Mouse (Mus musculus) right cerebral cortex, postnatal 4 days (tissue): ENCODE results near the gene Kazald1.

Source experiments
- DNase-seq: peaks from one replicate; pipeline ENCODE4 v3.0.0-alpha.2; 2022

Kazald1 gene

DNA sequence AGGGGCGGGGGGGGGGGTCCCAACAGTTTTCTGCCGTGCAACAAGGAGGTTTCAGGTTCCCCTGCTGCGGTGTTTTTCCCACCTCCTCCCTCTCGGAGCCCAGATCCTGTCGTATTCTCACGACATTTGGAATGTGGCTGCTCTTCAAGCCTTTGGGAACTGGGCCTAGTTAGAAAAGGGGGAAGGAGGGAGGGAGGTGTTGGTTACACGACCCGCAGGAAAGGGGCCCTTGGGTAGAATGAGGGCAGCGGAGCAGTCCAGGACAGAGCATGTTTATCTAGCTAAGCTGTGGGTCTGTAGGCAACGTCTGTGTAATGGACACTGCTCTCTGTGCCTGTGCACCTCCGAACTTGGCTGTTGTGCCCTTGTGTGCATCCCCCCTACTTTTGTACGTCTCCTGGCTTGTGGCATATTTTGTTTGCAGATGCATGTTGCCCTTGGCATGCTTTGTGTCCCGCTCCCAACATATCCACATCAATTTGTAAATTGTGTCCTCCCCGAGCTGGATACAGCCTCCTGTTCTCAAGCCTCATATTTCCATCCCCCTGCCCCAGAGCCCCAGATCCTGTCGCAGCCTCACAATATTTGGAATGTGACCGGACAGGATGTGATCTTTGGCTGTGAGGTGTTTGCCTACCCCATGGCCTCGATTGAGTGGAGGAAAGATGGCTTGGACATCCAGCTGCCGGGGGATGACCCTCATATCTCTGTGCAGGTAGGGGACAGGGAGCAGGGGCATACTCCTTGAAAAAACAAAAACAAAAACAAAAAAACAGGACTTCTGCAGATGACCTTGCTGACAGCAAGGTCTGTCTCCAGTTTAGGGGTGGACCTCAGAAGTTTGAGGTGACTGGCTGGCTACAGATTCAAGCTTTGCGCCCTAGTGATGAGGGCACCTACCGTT, 3.0 kb downstream of the Kazald1 start:
- no peak for DNase-seq

DNA sequence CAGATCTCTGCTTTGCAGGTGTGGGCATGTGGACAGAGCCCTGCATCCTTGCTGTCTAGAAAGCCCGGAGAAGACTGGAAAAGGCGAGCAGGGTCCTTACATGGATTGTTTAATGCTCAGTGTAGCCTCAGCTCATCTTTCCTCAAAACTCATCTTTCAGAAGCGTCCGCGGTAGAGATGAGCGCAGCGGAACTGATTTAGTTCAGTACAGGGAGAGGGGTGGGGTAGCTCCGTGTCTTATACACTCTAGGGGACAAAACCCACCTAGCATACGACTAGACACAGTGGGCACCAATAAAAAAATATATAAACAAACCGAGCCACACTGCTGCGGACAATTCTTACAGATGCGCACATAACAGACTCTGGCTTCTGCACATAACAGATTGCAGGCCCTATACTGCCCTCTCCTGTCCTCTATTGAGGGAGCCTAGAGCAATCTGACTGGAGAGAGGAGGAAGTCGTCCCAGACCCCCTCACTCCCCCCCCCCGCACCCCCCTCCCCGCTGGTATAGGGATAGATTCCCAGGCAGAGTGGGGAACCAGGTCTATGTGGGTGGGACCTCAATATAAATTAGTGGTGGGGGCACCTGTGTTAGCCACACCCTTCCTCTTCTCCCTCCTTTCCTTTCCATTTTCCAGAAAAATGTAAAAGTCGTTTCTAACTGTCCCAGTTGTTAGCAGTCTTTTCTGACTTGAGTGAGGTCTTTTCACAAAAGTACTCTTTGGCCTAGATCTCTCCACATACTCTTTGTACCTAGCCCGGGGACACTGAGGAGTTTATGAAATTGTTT, 4.1 kb downstream of the Kazald1 start:
- no peak for DNase-seq

DNA sequence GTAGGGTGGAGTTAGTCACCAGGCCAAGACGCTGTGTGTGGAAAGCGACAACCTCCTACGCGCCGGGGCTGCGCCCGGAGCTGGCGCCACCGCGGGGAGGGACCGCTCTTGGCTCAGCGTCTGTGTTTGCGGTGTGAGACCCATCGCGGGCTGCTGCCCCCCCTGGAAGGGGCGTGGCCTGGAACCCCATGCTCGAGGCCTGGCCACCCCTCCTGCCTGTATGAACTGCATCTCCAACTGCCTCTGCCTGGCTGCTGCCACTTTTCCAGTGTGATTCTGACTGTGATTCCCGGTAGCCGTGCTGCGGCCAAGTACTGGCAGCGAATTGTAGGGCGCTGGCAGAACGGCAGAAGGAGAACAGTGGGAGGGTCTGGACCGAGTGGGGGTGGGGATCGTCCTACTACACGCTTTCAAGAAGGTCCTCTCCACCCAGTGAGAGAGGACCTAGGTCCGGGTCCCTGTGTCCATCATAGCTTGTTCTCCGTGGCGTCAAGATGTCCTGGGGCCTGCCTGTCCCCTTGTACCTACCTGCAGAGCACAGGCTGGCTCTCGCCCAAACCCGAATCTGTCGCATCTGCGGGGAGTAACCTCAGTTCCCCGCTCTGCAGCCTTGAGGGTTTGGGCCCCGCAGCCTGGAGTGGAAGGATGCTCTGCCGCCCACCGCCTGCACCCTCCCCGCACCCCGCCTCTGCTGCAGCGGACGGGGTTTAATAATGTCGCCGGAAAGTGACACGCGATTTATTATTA, 4.9 kb downstream of the Kazald1 start:
- peak; percentile 32 for DNase-seq

DNA sequence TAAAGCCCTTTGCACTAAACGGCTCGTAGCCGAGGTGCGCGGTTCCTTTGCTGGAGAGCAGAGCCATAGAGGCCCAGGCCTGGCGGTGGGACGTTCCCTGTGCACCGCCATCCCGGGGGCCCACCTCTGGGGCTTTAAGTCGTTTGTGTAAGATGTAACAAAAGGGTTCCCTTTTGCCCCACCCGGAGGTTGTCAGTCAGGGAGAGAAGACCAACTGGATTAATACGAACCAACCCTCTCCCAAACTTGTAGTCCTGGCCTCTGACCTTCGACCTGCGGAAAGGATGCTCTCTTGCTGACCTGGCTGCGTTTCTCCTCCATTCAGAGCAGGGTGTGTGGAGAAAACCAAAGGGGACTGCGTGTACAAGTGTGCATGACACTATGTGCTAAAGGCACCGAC, 5.7 kb downstream of the Kazald1 start:
- no peak for DNase-seq

DNA sequence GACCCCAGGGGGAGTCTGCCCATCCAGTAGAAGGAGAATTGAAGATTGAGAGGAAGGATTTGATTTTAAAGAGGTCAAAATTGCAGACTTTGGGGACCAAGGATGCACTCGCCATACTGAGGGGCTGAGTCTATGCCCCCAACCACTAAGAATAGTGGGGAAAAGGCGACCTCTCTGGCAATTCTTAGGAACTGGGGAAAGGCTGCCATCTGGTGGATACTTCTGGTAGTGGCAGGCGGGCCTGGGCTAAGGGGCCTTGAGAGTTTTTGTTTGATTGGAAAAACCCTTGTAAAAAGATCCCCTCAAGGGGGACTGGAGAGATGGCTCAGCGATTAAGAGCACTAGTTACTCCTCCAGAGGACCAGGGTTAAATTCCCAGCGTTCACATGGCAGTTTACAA, 6.2 kb downstream of the Kazald1 start:
- peak; percentile 81 for DNase-seq

DNA sequence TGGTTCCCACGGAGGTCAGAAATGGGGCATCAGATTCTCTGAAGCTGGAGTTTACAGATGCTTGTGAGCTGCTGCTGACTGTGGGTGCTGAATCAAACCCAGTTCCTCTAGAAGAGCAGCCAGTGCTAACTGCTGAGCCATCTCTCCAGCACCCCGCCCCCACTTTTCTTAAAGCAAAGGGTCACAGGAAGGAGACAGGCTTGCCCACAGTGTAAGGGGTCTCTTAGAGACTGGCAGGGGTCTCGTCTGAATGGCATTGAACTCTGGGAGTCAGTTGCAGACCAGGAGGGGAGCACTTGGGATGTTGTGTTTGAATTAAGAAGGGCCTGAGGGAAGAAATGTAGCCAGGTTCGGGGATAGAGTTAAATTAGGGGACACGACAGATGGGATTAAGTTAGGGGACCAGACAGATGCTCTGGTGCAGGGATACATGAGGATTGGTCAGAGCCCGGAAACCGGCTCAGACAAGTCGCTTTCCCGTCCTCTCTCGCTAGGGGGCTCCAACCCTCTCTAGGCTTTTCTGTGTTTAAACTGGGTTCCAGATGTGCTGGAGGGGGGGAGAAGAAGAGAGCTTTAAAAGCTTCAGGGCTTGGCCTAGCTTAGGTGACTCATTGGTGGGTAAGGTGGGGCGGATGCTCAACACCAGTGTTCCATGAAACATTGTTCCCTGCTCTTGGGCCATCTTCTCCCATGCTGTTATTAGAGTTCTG, 7.0 kb downstream of the Kazald1 start:
- peak; percentile 51 for DNase-seq

DNA sequence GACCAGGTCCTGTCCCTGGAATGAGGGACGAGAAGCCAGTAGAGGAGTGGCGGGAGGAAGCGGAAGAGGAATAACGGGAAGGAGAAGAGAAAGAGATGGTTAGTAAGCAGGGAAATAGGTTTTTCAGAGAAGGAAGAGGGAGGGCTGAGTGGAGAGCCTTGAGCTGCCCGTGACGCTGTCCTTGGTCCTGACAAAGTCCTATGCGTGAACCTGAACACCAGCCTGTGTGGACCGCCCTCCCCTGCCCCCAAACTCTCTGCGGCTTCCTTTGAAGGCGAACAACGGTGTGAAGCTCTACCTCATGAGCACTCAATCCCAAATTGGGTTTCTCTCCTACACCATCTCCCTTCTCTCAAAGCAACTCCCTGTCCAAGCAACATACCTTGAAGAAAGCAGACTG, 22.8 kb downstream of the Kazald1 start:
- no peak for DNase-seq

DNA sequence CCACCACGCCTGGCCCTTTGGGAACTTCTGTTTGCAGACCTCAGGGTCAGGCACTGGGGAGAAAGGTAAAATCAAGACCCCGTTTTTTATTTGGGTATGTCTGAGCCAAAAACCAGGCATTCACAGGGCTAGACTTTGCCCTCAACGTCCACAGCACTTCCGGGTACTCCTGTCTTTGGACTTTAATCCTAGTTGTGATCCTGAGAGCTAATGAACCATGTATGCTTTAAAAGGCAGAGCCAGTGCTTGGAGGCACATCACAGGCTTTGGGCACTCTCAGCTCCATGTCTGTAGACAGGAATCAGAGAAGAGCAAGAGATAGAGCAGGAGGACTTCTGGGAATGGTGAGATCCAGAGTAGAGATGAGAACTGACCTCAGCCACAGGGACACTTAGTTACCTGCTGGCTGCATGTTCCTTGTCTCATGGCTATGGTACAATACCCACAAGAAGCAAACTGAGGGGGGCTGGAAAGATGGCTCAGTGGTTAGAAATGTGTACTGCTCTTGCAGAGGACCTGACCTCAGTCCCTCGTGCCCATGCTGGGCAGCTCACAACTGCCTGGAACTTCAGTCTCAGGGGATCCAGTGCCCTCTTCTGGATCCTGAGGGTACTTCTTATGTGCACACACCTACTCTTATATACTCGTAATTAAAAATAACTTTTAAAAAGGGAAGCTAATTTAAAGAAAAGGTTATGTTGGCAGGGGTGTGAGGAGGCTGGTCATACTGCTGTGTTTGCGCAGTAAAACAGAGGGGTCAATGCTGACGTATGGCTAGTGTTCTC, 25.6 kb downstream of the Kazald1 start:
- DNase-seq: no peak

DNA sequence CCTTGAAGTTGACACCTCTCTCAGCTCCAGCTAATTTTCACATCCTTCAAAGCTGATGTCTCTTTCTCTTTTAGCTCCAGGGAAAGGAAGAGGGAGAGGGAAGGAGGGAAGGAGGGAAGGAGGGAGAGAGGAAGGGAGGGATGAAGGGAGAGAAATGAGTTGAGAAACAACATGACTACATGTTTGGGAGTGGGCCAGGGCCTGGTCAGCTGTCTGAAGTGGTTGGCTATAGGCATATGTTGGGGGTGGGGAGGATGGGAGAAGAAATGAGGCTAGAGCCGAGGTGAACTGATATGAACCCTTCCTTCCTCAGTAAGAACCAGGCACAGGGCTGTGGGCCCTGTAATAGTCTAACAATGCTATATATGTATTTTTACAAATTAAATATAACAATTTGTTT, 30.6 kb downstream of the Kazald1 start:
- no peak for DNase-seq

DNA sequence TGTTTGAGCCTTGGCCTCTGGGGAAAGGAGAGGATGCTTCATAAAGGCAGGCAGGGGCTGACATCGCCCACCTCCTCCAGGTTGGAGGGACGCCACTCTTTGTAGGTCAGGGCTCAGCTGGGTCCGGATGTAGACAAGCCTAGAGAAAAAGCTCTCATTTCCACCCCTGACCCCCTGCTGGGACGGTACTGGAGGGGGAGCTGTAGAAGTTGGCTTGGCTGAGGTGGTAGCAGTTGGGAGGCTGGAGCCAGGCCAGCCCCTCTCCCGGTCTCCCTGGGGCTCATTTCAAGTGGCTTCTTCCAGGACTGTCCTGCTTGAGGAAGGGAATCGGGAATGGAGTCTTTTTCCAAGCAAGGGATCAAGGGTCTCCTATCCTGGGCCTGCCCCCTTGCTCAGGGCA, 31.6 kb downstream of the Kazald1 start:
- DNase-seq: no peak

DNA sequence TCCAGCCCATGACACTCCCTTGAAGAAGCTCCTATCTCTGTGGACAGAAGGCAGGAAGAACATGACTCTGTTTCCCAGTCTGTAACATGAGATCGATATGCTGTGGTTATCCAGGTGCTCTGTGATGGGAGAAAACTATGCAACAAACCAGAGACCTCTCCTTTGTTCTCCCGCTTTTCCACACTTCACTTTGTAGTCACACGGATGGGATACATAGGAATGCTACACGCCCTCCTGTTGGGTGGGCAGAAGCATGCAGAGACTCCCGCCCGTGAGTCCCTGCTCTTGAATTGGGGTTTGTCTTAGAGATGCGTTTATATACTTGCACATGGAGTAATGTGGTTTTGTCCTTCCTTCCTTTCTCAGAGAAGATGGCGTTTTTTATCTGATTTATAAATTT, 35.6 kb downstream of the Kazald1 start:
- no peak for DNase-seq

DNA sequence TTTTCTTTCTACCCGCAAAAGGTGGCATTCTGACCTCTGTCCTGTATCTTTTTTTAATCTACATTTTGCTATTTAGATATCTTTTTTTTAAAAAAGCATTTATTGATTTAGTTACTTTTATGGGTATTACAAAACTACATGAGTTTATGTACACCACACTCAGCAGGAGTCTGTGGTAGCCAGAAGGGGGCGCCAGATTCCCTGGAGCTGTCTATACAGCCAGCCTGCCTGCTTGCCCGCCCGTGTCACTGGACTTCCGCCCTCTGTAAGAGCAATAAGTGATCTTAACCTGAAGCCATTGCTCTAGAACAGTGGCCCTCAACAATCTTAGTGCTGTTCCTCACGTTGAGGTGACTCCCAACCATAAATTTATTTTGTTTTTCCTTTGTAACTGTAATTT, 37.4 kb downstream of the Kazald1 start:
- peak; percentile 10 for DNase-seq

DNA sequence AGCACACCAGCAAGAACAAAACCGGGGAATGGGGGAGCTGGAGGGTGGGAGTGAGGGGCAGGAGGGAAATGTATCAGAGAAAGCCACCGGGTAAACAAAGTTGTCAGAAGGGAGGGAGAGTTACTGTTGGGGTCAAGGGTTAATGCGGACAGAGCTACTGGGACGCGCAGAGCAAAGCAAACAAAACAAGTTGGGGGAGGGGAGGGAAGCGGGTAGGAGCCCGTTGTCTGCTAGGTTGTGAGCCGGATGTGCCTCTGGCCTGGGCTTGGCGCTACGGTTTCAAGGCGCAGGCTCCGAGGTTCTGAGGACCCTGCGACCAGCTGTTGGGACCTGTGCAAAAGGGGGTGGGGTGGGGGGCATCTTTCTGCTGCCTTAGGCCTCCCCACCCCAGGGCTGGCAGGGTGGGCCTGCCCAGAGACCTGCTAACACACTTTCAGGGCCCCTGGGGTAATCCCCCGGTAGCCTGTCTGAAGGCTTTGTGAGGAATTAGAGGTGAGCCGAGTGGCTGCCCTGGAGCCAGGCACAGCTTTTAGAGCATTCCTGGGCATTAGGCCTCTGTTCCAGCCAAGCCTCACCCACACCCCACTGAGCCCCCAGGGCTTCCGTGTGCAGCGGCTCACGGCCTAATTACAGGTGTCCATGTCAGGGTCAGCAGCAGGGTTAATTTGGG, 38.9 kb downstream of the Kazald1 start:
- DNase-seq: no peak

DNA sequence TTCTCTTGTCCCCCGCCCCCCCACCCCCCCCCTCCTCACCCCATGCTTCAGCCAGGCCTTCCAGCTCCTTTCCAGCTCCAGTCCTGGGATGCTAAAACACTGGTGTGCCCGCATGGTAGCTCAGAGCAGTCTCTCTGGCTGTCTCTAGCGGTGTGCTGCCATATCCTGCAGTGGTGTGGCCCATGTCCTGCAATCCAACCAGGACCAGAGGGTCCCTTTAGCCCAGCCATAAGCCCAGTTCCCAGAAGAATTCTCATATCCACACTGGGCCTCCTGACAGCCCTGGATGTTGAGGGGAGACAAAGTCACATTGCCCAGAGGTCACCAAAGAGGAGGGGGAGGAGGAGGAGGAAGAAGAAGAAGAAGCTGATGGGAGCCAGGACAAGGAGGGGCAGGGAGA, 39.7 kb downstream of the Kazald1 start:
- no peak for DNase-seq

DNA sequence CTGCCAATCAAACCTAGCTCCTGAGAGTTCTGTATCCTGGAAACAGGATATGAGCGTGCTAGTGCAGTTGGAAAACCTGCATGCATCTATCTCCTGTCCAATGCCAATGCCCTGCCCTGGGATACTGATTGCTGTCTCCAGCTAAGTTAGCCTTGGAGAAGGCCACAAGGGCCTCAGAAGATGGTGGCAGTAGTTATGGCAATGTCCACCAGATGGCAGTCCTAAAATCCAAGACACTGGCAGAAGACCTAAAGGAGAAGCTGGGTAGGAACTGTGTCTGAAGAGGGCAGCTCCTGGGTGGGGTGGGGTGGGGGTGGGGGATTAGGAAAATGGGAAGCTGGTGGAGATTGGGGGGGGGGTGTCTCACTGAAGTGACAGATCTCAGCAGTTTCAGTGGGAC, 41.8 kb downstream of the Kazald1 start:
- peak; percentile 19 for DNase-seq
